Mouse (Mus musculus): ENCODE measurements around the gene Hebp1.

Hebp1 gene

GRCm38 (mm10) chr6:135162311-135162710 is 35.5 kb downstream of the Hebp1 start:
- DNase-seq (ENCODE audit: low read depth), result no peak

- no peak for DNase-seq (ENCODE audit: low read depth)
Measured at GRCm38 (mm10) chr6:135161356-135161755, 36.5 kb downstream of the Hebp1 start.

- DNase-seq (ENCODE audit: low read depth), result no peak
Measured at GRCm38 (mm10) chr6:135158509-135158908, 39.3 kb downstream of the Hebp1 start.

DNA sequence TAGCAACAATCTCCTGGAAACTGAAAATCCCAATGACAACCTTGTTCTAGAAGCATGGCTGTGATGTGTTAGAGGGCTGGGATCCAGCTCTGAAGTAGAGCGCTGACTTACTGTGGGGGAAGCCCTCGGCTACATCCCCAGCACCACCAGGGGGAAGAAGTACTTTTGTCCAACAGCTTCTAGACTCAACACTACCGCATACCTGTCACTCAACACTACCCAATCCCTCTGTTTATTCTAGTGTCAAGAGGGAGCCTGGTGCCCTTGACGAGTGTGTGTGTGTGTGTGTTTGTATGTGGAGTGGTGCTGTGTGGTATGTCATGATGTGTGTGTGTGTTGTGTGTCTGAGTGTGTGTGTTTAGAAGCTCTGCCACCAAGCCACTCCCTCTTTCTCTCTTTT is 40.3 kb downstream of the Hebp1 start:
- DNase-seq (ENCODE audit: low read depth), result no peak

DNA sequence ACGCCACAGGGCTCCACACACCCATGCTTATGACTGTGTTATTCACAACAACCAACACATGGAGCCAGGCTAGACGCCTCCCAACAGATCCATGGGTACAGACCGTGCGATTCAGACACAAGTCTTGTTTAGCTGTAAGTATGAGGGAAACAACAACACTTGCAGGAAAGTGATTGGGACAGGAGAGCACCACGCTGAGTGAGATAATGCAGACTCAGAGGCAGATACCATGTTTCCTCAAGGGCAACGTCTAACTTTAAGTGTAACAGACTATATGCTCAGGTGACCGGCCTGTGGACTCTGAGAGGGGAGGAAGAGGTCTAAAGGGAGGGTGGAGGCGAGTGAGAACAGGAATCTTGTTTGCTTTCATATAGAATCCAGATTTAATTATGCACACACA is 41.2 kb downstream of the Hebp1 start:
- DNase-seq (ENCODE audit: low read depth), result no peak

DNA sequence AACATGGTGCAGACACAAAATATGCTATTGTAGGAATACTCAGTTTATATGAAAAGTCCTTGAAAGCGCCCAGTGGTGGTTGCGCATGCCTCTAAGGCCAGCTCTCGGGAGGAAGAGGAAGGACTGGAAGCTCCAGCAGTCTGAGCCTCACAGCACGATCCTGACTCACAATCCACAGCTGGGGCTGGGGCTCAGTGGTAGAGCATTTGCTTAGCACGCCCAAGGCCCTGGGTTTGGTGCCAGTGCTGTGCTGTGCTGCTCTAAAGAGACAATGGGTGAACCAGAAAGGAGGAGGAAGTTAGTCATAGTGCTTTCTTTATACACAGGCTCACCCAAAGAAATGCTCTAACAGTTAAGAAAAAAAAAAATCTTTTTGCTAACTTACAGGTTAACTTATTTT is 44.1 kb downstream of the Hebp1 start:
- no peak for DNase-seq (ENCODE audit: low read depth)

DNA sequence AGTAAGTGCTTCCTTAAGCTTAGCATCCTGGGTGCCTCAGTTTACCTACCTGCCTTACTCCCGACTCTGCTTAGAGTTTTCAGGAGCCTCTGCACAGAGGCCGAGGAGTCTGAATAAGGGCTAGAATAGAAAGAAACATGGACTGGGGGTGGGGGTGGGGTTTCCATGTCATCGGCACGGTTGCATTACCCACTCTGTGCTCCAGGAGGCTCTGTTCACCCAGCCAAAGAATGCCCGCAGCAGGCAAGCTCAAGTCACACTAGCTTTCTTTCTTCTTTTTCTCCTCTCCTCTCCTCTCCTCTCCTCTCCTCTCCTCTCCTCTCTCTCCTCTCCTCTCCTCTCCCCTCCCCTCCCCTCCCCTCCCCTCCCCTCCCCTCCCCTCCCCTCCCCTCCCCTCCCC is 47.5 kb downstream of the Hebp1 start:
- DNase-seq (ENCODE audit: low read depth), result no peak

- DNase-seq (ENCODE audit: low read depth), result no peak
Measured at GRCm38 (mm10) chr6:135149722-135150121, 48.1 kb downstream of the Hebp1 start.

GRCm38 (mm10) chr6:135149175-135149574 is 48.6 kb downstream of the Hebp1 start:
- DNase-seq (ENCODE audit: low read depth), result no peak

GRCm38 (mm10) chr6:135148506-135148905 is 49.3 kb downstream of the Hebp1 start:
- no peak for DNase-seq (ENCODE audit: low read depth)

GRCm38 (mm10) chr6:135145976-135146375 is 51.8 kb downstream of the Hebp1 start:
- no peak for DNase-seq (ENCODE audit: low read depth)

GRCm38 (mm10) chr6:135144516-135144915 is 53.3 kb downstream of the Hebp1 start:
- DNase-seq (ENCODE audit: low read depth), result peak; percentile 42

DNA sequence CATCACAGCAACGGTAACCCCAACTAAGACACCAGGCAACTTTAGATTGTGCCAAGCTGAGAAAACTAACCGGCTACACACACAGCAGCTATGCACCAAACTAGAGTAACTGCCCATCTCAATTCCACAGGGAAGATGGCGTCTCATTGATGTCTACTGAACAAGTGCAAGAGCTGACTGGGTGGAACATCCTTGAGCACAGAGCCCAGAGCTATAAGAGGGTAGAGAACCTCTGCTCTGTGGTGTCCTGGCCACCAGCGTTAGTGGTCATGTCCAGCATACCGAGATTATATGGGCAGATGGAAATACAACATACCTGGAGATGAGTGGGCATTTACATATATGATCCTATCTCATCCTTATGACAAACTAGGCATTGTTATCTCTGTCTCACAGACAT is 54.7 kb downstream of the Hebp1 start:
- no peak for DNase-seq (ENCODE audit: low read depth)

- DNase-seq (ENCODE audit: low read depth), result peak; percentile 53
Measured at GRCm38 (mm10) chr6:135141451-135142147, 56.2 kb downstream of the Hebp1 start.

DNA sequence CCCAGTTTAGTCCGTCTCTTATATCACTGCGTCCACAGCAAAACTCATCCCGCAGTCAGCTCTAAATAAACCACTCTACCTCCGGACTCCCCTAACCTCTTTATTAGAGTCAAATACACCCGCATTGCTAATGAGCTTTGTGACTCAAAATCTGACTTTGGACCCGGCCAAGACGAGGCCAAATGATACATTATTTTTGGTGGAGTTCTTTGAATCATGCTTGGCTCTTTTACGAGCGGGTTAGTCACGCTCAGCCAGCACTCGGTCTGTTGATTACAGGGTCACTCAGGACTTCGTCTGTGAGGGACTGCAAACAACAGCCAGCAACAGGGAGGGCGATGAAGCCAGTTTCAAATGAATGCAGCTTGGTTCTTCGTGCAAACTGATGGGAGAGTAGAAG is 59.1 kb downstream of the Hebp1 start:
- no peak for DNase-seq (ENCODE audit: low read depth)

GRCm38 (mm10) chr6:135138207-135138606 is 59.6 kb downstream of the Hebp1 start:
- DNase-seq (ENCODE audit: low read depth), result no peak

DNA sequence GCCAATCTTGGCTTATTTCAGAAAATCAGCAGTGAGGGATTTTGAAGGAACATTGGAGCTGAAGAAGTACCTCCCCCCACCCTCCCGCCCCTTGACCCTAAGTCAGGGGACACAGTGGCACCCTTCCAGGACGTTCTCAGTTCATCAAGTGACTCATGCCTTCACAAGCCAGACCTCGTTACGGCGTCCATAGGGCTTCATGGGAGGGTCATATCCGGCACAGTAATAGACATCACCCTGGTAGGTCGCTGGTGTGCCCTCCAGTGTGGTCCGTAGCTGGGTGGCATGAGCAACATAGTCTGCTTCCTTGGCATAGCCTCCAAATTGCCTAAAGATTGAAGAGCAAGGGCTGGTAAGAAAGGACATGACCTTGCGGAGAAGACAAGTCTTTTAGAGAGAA is 60.1 kb downstream of the Hebp1 start:
- DNase-seq (ENCODE audit: low read depth), result no peak

- DNase-seq (ENCODE audit: low read depth), result no peak
Measured at GRCm38 (mm10) chr6:135136439-135137161, 61.2 kb downstream of the Hebp1 start.

GRCm38 (mm10) chr6:135135735-135136134 is 62.1 kb downstream of the Hebp1 start:
- DNase-seq (ENCODE audit: low read depth), result no peak

DNA sequence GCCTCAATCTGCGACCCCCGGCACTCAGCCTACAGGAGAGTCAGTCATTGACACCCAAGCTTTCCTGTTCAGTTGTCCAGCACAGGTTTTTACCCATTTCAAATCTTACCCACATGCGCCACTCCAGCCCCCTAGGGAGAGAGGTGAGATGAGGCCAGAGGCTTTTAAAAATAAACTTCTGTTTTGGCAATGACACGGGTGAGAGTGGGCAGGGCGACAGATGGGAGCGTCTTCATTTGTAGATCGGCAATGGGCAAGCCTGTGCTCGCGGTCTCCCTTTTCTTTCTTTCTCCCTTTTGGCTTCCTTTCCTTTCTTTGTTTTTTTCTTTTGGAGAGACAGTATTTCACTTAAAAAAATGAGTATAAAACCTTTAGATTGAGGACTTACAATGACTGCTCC is 64.3 kb downstream of the Hebp1 start:
- DNase-seq (ENCODE audit: low read depth), result no peak

DNA sequence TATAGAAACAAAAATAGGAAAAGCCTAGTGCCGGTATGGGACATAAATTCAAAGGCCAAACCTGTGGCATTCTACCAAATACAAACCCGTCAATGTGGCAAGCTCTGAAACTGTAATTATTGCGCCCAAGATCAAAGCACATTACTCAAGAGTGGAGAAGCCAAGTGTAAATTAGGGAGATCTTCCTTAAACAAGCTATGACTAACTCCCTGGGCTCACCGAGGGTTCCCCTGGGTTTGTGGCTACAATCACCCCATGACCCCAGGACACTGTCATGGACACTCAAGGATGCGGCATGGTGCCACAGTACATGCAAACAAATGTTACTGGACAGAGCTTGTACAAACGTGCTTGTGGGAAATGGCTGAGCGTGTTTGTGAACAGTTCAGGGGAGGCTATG is 64.7 kb downstream of the Hebp1 start:
- DNase-seq (ENCODE audit: low read depth), result no peak

DNA sequence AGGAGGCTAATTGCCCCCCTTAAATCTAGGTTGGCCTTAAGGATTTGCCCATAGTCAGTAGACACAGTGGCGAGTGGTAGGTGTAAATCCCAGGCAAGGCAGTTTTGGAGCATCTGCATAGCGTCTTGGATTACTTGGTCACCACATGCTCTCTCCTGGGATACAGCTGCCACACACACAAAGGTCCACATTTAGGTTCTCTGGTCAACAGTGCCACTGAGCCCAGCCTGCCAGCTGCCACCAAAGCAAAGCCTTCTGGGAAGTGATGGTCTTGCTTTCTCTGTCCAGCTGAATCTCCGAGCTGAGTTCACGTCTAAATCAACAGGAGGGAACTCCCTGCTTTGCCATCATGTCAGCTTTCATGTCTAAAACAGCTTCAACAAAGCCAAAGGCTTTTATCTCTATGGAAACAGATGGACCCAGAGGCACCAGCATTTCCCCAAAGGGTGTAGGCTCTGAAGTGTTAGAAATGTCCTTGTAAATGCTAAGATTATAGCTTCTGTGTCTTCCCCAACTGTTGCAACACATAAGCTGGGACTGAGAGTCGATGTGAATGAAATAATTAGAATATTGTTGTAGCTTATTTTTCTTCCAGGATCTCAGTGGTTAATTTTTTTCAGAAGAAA is 73.0 kb downstream of the Hebp1 start:
- DNase-seq (ENCODE audit: low read depth), result no peak

- no peak for DNase-seq (ENCODE audit: low read depth)
Measured at GRCm38 (mm10) chr6:135118183-135118582, 79.6 kb downstream of the Hebp1 start, which contains the start of gene Gprc5d. Gene Gprc5d (minus strand): TSS chr6:135118283.
